Mouse (Mus musculus) forelimb bud, embryonic 11.5 days (tissue): ENCODE measurements around the gene Slc4a3.
A peak's percentile ranks its signal among the peaks of the same experiment; 100 is the strongest.

Experiments
- DNase-seq: peaks from one replicate; pipeline ENCODE4 v3.0.0-alpha.2; 2012; ENCODE audit warnings: low read depth, low spot score

Slc4a3 gene

DNA sequence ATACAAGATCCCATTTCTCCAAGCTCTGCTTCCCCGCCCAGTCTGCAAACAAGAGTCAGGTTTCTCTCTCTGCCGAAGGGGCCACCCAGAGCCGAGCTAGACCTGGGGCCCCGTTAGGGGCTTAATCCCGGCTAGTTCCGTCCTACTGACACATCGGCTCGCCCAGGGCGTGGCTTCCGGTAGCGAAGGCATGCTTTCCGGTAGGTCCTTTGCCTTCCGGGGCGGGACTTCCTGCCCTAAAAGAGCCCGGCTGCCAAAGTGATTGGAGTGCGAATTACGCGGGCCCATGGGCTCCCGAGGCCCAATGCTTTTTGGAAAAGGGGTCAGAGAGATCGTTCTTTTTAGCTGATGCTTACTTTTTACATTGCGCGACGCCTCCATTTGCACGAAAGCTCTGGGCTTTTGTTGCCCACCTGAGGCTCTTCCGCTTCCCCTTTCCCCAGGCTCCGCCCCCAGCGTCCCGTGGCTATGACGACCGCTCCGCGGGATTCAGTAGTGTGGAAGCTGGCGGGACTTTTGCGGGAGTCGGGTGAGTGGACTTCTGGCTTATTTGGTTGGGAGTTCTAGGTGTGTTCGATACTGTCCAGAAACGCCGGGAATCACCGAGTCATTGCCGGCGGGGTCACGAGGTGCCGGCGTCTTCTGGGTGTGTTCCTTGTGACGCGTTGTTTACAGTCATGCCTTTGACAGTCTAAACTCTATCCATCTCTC, 24.6 kb upstream of the Slc4a3 start, which contains the start of gene Stk11ip:
Gene Stk11ip (plus strand): TSS at position 209 of the 711 bp plus-strand sequence.
- DNase-seq = peak; percentile 94

DNA sequence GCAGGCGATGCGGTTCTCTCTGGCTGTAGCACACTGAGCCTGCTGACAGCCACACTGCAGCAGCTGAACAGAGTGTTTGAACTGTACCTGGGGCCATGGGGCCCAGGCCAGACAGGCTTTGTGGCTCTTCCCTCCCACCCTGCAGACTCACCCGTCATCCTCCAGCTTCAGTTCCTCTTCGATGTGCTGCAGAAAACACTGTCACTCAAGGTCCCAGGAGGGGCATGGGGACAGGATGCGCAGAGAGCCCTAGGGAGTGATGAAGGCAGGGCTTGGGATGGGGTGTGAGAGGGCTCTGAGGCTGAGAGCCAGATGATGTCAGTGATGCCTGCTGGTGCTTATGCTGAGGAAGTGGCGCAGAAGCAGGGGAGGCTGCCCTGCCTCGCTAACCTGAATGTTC, 21.4 kb upstream of the Slc4a3 start:
- no peak for DNase-seq

DNA sequence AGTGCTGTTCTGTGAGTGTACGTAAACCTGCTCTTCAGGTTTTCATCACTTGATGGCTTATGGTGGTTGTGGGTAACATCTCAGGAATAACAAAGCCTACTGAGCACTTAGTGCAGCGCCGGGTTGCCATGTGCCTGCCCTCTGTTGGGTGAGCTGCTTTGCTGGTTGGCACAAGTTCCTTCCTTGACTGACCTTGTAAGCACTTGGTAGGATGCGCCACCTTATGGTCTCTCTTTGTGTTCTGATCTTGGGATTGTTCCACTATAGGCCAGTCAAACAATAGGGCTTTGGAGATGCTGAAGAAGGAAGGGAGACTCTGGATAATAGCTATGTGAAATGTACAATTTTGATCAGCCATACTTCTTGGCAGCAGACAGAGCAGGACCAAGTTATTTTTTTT, 15.5 kb upstream of the Slc4a3 start:
- DNase-seq = no peak

GRCm38 (mm10) chr1:75532280-75533172, 13.5 kb upstream of the Slc4a3 start:
- DNase-seq = no peak

DNA sequence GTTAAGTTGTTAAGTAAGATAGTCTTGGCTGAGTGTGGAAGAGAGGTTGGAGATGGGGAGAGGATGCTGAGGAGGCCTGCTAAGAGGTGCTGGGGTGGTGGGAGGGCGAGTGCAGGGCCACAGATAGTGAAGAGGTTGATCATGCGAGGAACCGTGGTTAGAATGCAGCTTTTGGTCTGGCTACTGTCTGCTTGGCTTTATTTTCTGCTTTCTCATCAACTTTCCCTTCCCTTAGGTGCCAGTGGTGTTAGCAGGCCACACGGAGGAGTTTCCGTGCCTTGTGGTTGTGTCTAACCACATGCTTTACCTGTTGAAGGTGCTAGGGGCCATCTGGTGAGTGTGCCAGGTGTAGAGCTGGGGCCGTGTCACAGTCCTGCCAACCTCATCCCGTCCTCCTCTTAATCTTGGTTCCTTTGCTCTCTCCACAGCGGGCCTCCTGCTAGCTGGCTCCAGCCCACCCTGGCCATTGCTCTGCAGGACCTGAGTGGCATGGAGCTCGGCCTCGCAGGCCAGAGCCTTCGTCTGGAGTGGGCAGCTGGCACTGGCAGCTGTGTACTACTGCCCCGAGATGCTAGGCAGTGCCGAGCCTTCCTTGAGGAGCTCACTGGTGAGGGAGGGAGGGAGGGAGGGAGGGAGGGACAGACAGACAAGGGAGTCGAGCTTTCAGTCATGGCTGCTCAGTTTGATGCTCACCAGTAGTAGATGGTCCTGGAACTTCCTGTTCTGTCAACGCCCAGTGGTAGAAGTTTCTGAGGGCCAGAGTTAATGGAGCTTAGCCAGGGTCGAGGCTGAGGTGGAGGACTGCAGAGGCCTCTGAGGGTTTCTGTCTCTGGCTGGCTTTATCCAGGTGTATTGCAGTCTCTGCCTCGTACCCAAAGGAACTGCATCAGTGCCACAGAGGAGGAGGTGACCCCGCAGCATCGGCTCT, 12.5 kb upstream of the Slc4a3 start:
- no peak for DNase-seq

DNA sequence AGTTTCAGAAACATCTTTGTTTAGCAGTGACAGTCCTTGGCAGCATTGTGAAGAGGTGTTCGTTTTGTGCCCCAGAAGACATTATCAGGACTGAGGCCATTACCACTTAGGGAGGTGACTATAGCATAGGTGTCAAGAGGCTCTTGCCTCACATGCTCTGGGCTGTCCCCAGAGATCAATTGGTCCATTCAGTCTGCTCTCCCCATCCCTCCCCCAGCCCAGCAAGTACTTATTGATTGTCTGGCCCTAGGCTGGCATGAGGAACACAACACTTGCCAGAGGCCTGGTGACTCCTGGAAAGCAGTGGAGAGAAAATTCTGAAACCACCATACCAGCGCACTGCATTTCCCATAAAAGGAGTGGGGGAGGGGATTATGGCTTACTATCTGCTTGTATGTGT, 8.5 kb upstream of the Slc4a3 start:
- no peak for DNase-seq

GRCm38 (mm10) chr1:75538597-75539190, 7.4 kb upstream of the Slc4a3 start:
- no peak for DNase-seq

GRCm38 (mm10) chr1:75541496-75541895, 4.6 kb upstream of the Slc4a3 start:
- no peak for DNase-seq

GRCm38 (mm10) chr1:75544351-75544750, 1.7 kb upstream of the Slc4a3 start:
- no peak for DNase-seq

DNA sequence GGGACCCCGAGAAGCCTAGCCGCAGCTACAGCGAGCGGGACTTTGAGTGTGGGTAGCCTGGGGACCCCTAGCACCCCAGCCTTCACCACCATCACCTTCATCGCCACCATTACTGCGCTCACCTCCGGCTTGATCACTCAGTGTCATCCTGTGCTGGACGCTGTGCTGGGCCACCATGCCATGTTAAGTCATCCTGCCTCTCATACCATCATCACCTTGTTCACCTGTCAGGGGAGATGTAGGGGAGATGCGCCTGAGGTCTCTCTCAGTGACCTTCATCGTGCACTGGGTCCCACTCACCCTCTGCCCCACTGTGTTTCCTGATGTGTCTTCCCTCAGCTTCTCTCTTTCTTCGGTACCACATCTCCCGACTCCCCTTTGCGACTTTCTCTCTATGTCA, 1.3 kb downstream of the Slc4a3 start:
- DNase-seq = no peak

DNA sequence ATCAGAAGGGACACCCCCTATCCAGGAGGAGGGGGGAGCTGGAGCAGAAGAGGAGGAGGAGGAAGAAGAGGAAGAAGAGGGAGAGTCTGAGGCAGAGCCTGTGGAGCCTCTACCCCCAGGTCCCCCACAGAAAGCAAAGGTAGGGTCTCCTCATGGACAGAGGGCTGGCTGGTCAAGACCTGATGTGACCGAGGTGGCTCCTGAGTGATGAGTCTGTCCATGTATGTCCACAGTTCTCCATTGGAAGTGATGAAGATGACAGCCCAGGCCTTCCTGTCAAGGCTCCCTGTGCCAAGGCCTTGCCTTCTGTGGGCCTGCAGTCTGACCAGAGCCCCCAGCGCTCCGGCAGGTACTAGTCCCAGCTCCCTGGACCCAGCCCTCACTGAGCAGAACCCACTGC, 2.0 kb downstream of the Slc4a3 start:
- no peak for DNase-seq

DNA sequence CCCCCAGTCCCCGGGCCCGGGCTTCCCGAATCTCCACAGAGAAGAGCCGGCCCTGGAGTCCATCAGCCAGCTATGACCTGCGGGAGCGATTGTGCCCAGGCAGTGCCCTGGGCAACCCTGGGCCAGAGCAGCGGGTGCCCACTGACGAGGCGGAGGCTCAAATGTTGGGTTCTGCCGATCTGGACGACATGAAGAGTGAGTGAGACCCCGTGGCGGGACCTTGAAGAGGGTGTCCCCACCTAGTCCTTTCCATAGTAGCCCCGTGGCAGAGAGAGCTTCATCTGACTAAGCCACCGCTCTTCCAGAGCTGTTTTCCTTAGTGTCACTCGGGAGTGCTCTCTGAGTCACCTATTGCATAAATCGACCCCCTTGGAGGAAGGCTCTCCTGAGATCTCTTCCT, 2.8 kb downstream of the Slc4a3 start:
- DNase-seq = no peak

- DNase-seq = no peak
Measured at GRCm38 (mm10) chr1:75549289-75550279, 3.5 kb downstream of the Slc4a3 start.

DNA sequence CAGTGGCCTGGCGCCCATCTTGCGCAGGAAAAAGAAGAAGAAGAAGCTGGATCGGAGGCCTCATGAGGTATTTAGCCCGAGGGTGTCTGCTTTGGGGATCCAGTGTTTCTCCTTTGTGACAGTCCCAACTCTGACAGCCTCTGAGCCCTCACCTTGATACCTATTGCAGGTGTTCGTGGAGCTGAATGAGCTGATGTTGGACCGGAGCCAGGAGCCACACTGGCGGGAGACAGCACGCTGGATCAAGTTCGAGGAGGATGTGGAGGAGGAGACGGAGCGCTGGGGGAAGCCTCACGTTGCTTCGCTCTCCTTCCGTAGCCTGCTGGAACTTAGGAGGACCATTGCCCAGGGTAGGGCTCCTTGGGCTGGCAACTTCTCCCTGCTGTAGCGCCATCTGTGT, 4.5 kb downstream of the Slc4a3 start:
- no peak for DNase-seq

DNA sequence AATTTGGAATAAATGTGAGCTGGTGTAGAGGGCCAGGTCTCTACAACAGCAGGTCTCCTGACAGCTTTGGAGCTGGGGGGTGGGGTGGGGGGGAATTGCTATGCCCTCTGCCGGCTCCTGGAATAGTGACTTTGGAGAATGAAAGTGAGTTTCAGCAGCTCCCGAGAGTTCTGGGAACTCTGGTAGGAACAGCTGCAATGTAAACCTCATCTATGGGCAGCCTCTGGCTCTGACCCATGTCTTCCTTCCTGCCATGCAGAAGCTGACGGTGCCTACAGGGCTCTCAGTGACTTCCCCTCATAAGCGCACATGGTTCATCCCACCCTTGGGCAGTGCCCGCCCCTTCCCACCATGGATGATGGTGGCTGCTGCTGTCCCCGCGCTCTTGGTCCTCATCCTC, 9.6 kb downstream of the Slc4a3 start:
- no peak for DNase-seq

- no peak for DNase-seq
Measured at GRCm38 (mm10) chr1:75556143-75556781, 10.2 kb downstream of the Slc4a3 start.

DNA sequence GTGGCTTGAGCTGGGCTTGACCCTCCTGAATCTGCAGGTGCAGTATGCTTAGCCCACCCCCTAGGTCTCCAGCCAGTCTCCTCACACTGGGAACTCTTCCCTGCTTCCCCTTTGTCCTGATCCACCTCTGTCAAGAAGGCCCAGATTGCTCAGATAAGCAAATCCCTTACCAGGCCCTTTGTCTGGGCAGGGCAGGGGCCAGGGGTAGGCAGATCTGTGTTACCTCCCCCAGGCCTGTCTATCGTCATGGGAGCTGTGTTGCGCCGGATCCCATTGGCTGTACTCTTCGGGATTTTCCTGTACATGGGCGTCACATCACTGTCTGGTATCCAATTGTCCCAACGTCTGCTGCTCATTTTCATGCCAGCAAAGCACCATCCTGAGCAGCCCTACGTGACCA, 11.0 kb downstream of the Slc4a3 start:
- DNase-seq = no peak

DNA sequence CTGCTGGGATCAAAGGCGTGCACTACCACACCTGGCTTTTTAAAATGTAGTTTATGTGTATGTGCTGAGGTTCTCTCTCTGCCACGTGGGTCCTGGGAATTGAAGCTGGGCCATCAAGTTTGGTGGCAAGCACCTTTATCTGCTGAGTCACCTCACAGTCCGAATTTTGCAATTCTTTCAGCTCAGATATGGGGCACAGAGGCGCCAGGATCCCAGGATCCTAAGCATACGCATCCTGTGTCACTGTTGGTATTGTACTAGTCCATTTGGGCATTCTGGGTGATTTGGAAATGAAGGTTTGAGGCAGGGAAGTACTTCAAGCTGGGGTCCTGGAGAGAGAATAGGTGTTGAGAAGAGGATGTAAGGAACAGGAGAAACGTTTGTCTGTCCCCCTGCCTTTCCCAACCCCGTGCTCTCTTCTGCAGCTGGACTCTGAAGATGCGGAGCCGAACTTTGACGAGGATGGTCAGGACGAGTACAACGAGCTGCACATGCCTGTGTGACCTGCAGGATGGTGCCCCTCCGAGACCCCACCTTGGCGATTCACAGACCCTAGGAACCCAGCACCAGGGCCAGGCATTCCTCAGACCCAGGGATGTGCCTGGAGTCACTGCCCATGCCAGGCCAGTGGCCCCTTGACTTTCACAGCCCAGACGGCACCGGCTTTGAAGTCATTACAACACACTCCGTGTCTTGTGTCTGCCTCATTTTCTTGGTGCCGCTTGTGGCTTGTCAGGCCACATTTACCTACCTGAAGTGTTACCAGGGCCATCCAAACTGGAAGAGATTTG, 12.5 kb downstream of the Slc4a3 start:
- no peak for DNase-seq
